Mouse (Mus musculus) small intestine, adult 2 months (tissue): ENCODE results near the gene Arpp21.

Experiments
- CTCF ChIP-seq: fragments of 200-500 bp; IDR thresholded peaks from 2 replicates; pipeline ENCODE4 v1.5.1; 2012; ENCODE audit warnings: low read depth, mild to moderate bottlenecking, control low read depth, inconsistent platforms, low read length, moderate library complexity, mixed read lengths; ENCODE audit not compliant: insufficient replicate concordance, insufficient read length; ENCODE audit errors: extremely low read depth
- POLR2A ChIP-seq: fragments of 200-500 bp; IDR thresholded peaks from 2 replicates; pipeline ENCODE4 v1.6.1; 2012; ENCODE audit warnings: low read depth, mild to moderate bottlenecking, control low read depth, inconsistent platforms, low read length, moderate library complexity

- TF ChIP-seq CTCF = no peak
- no peak for TF ChIP-seq POLR2A
Measured at GRCm38 (mm10) chr9:112264982-112265641, 29.4 kb upstream of the Arpp21 start.
